Mouse (Mus musculus) kidney, postnatal 0 days (tissue): ENCODE results near the gene Zfp12. TPM values are rescaled to one million over a fixed set of nuclear protein-coding genes. Genes with fewer than 3 reads are reported as not detected.

Source experiments
- ATAC-seq: fragments of 200-750 bp; cut with Nextera tagmentation; replicated peaks from 2 replicates; pipeline ENCODE4 v1.8.0; 2017; ENCODE audit warnings: low read depth, moderate number of reproducible peaks, moderate TSS enrichment, moderate library complexity; ENCODE audit not compliant: low FRiP score
- DNase-seq: peaks from one replicate; pipeline ENCODE4 v3.0.0-alpha.2; 2016; ENCODE audit warnings: low spot score
- H3K27ac ChIP-seq: fragments of 300-500 bp; sonication (generic); 2 replicates; pipeline ENCODE4 v1.5.1; 2014; ENCODE audit warnings: mild to moderate bottlenecking
- H3K27me3 ChIP-seq: fragments of 300-500 bp; sonication (generic); 2 replicates; pipeline ENCODE4 v1.6.1; 2014; ENCODE audit warnings: low read length, mixed read lengths; ENCODE audit not compliant: insufficient read depth
- H3K36me3 ChIP-seq: fragments of 300-500 bp; sonication (generic); 2 replicates; pipeline ENCODE4 v1.6.1; 2014; ENCODE audit warnings: low read length, mixed read lengths; ENCODE audit not compliant: insufficient read depth
- H3K4me1 ChIP-seq: fragments of 300-500 bp; sonication (generic); replicated peaks from 2 replicates; pipeline ENCODE4 v1.6.1; 2014; ENCODE audit warnings: antibody characterized with exemption, low read length, mixed read lengths; ENCODE audit not compliant: insufficient read depth
- H3K4me2 ChIP-seq: fragments of 300-500 bp; sonication (generic); 2 replicates; pipeline ENCODE4 v1.6.1; 2014; ENCODE audit warnings: mild to moderate bottlenecking, low read length, moderate library complexity, mixed read lengths
- H3K4me3 ChIP-seq: fragments of 300-500 bp; sonication (generic); replicated peaks from 2 replicates; pipeline ENCODE4 v1.5.1; 2014; ENCODE audit warnings: low read depth, low read length
- H3K9ac ChIP-seq: fragments of 300-500 bp; sonication (generic); 2 replicates; pipeline ENCODE4 v1.6.1; 2014; ENCODE audit warnings: low read depth, low read length
- H3K9me3 ChIP-seq: fragments of 300-500 bp; sonication (generic); replicated peaks from 2 replicates; pipeline ENCODE4 v1.6.1; 2016; ENCODE audit warnings: low read length, inconsistent platforms, mixed read lengths
- CTCF ChIP-seq: IDR thresholded peaks from 2 replicates; pipeline ENCODE4 v1.5.1; 2016; ENCODE audit warnings: antibody characterized with exemption, low read depth, mild to moderate bottlenecking, moderate library complexity
- WGBS: fragments of 180-500 bp; shearing (Covaris S2); extraction: QIAGEN DNeasy Blood & Tissue Kit; methylation state at CpG from one replicate; pipeline ENCODE4 v1.1.7; 2014; 5-methylcytosine and 5-hydroxymethylcytosine counted together
- polyA plus RNA-seq: library from polyadenylated mRNA; unstranded; fragments of >200 nt; fragmentation: Nextera tagmentation; extraction: Ambion mirVana; gene quantifications from 2 replicates; pipeline ENCODE4 v1.2.1, GENCODE M21; 2015

Zfp12 gene
- polyA plus RNA-seq, 1 experiment from 2014 or later: 9.9 TPM

- H3K9me3 ChIP-seq: no peaks in the 10 kb centered on the region
- WGBS: 4% methylated on average over 12 of the region's 12 CpGs
- no peak for ATAC-seq
These were observed 35.2 kb downstream of the Zfp12 start for GRCm38 (mm10) chr5:143270151-143270519.

GRCm38 (mm10) chr5:143271642-143272041 lies 36.7 kb downstream of the Zfp12 start:
- H3K4me2 ChIP-seq: no peak overlapping the region
- no peaks in the 10 kb centered on the region for H3K9me3 ChIP-seq
- H3K4me3 ChIP-seq: no peak overlapping the region
- ATAC-seq (no peak), DNase-seq (no peak)
- no peaks in the 10 kb centered on the region; the same call in 1 of the 2 replicates for H3K4me1 ChIP-seq
- peaks cover 2% of the 10 kb centered on the region; the same call in 1 of the 2 replicates for H3K27me3 ChIP-seq
- no peak for TF ChIP-seq CTCF
- H3K36me3 ChIP-seq: no peaks in the 10 kb centered on the region
- no peak overlapping the region for H3K9ac ChIP-seq
- 79% methylated on average over 6 of the region's 6 CpGs for whole genome bisulfite sequencing
- no peak overlapping the region for H3K27ac ChIP-seq

More at GRCm38 (mm10) chr5:143270151-143270519, 35.2 kb downstream of the Zfp12 start:
- H3K27ac ChIP-seq: peak overlapping the region; percentile 81; the same call in 1 of the 2 replicates
- no peak for DNase-seq
- H3K27me3 ChIP-seq: no peaks in the 10 kb centered on the region; the same call in 1 of the 2 replicates
- H3K9ac ChIP-seq: peak overlapping the region; percentile 88
- no peaks in the 10 kb centered on the region; the same call in 1 of the 2 replicates for H3K4me1 ChIP-seq
- no peaks in the 10 kb centered on the region for H3K36me3 ChIP-seq
- H3K4me2 ChIP-seq: peak overlapping the region; percentile 96
- H3K4me3 ChIP-seq: peak overlapping the region; percentile 97
- no peak for TF ChIP-seq CTCF

- TF ChIP-seq CTCF: no peak
- Histone ChIP-seq H3K4me1 (no peaks in the 10 kb centered on the region; the same call in 1 of the 2 replicates), H3K4me2 (no peak overlapping the region), H3K36me3 (no peaks in the 10 kb centered on the region), H3K27ac (no peak overlapping the region), H3K9me3 (no peaks in the 10 kb centered on the region), H3K27me3 (peaks cover 2% of the 10 kb centered on the region; the same call in 1 of the 2 replicates), H3K9ac (no peak overlapping the region), H3K4me3 (no peak overlapping the region)
- ATAC-seq (no peak), DNase-seq (no peak)
- 61% methylated on average over 3 of the region's 3 CpGs for WGBS
These were observed 37.1 kb downstream of the Zfp12 start for GRCm38 (mm10) chr5:143272108-143272507.

GRCm38 (mm10) chr5:143272540-143273330 lies 37.8 kb downstream of the Zfp12 start:
- H3K4me2 ChIP-seq: no peak overlapping the region
- H3K9ac ChIP-seq: no peak overlapping the region
- no peak overlapping the region for H3K27ac ChIP-seq
- TF ChIP-seq CTCF: no peak
- no peak overlapping the region for H3K4me3 ChIP-seq
- WGBS: 90% methylated on average over 16 of the region's 16 CpGs
- H3K36me3 ChIP-seq: no peaks in the 10 kb centered on the region
- DNase-seq: no peak
- H3K9me3 ChIP-seq: no peaks in the 10 kb centered on the region
- ATAC-seq: no peak
- H3K27me3 ChIP-seq: peaks cover 2% of the 10 kb centered on the region; the same call in 1 of the 2 replicates
- no peaks in the 10 kb centered on the region; the same call in 1 of the 2 replicates for H3K4me1 ChIP-seq

GRCm38 (mm10) chr5:143275761-143276160 lies 40.8 kb downstream of the Zfp12 start:
- 52% methylated on average over 5 of the region's 5 CpGs for WGBS
- no peaks in the 10 kb centered on the region for H3K9me3 ChIP-seq
- H3K4me1 ChIP-seq: no peaks in the 10 kb centered on the region
- H3K4me3 ChIP-seq: no peak overlapping the region
- no peaks in the 10 kb centered on the region for H3K36me3 ChIP-seq
- TF ChIP-seq CTCF: no peak
- H3K27ac ChIP-seq: no peak overlapping the region
- DNase-seq (no peak), ATAC-seq (no peak)
- peaks cover 2% of the 10 kb centered on the region; the same call in 1 of the 2 replicates for H3K27me3 ChIP-seq
- no peak overlapping the region for H3K4me2 ChIP-seq
- H3K9ac ChIP-seq: no peak overlapping the region

GRCm38 (mm10) chr5:143279247-143279646 lies 44.3 kb downstream of the Zfp12 start:
- TF ChIP-seq CTCF: no peak
- no peaks in the 10 kb centered on the region for H3K36me3 ChIP-seq
- no peak overlapping the region for H3K4me2 ChIP-seq
- no peaks in the 10 kb centered on the region for H3K9me3 ChIP-seq
- no peaks in the 10 kb centered on the region for H3K4me1 ChIP-seq
- 25% methylated on average over 10 of the region's 10 CpGs for whole genome bisulfite sequencing
- no peak overlapping the region for H3K9ac ChIP-seq
- H3K27me3 ChIP-seq: peaks cover 2% of the 10 kb centered on the region; the same call in 1 of the 2 replicates
- ATAC-seq: no peak
- H3K4me3 ChIP-seq: no peak overlapping the region
- no peak for DNase-seq
- H3K27ac ChIP-seq: no peak overlapping the region
